Comparison of ENCODE assay signal across 13 mouse cellular contexts in the genomic region with DNA sequence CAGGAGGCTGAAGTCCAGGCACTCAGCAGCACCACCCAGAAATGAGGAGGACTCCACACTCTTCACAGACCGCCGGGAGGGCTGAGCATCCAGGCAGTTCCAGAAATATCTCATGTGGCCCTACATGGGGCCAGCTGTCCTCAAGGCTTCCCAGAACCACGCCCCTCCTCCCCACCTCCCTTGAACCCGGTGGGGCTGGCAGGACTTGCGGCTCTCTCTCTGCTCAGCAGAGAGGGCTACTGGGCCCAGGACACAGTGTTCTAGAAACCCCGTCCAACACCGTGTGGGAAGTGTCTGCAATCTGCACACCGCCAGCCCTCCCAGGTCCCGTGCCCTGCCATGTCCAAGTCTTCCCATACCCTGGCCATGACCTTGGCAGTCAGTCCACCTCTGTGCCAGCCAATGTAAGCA. TPM values are rescaled to one million over a fixed set of nuclear protein-coding genes. Genes with fewer than 3 reads are reported as not detected.
A peak's percentile ranks its signal among the peaks of the same experiment; 100 is the strongest.
DNase-seq lines count a peak whose midpoint lies in the region; TF ChIP-seq lines count a peak whose summit lies in the region.
"Had no signal": no experiment of that assay in that cellular context is flagged by ENCODE, and none has a peak within 500 bp of the region (broad histone marks: within the 10 kb centered on the region; RNA-seq: fewer than 3 reads in every experiment).

No protein-coding gene starts in this region.

- no peak overlapping the region for H3K27ac ChIP-seq in kidney, adult 2 months (ENCODE audit: insufficient read depth, low read depth, low read length)
- H3K27ac ChIP-seq in cerebellum, adult 2 months (ENCODE audit: insufficient read depth, low read length): peak overlapping the region; percentile 10
- H3K27ac ChIP-seq: hindbrain, embryonic 15.5 days; macrophage had no signal

- no peak for TF ChIP-seq POLR2A in kidney, adult 2 months (IDR thresholded peaks at IDR 0.05; ENCODE audit: low read depth, low read length)
- TF ChIP-seq POLR2A in cerebellum, adult 2 months (IDR thresholded peaks at IDR 0.05; ENCODE audit: borderline replicate concordance, insufficient read depth, low read length): no peak

- DNase-seq in kidney, adult 2 months: peak; percentile 30
- DNase-seq in kidney, postnatal 10 days: no peak
- peak; percentile 56 to 65 for DNase-seq in cerebellum, adult 2 months
- peak; percentile 89 to 91 for DNase-seq in heart, adult 9 months (ENCODE audit: low spot score in 2 of 2)
- DNase-seq in lung, postnatal 14 days: peak; percentile 76
- no peak for DNase-seq in right cerebral cortex, postnatal 4 days
- DNase-seq in B cell, adult 2 months: no peak
- DNase-seq in right cerebral cortex, postnatal 10 days (ENCODE audit: low spot score in 2 of 2): no peak
- DNase-seq: embryo, embryonic 11 days had no signal

- WGBS in kidney, adult 2 months: 54% methylated on average over 9 of the region's 9 CpGs
- WGBS in cerebellum, adult 2 months: 15% methylated on average over 9 of the region's 9 CpGs

- no peak overlapping the region for H3K4me3 ChIP-seq in kidney, adult 2 months (ENCODE audit: insufficient read depth, low read depth, low read length)
- no peak overlapping the region for H3K4me3 ChIP-seq in cerebellum, adult 2 months (replicated peaks; ENCODE audit: insufficient read depth, low read depth, low read length)
- H3K4me3 ChIP-seq: hindbrain, embryonic 15.5 days had no signal

- H3K27me3 ChIP-seq in kidney, adult 2 months (replicated peaks; ENCODE audit: control insufficient read depth, insufficient read depth, low read length): no peaks in the 10 kb centered on the region
- H3K27me3 ChIP-seq in cerebellum, adult 2 months (ENCODE audit: control insufficient read depth, insufficient read depth, low read length): no peaks in the 10 kb centered on the region
- H3K27me3 ChIP-seq: hindbrain, embryonic 15.5 days had no signal

- H3K4me1 ChIP-seq in kidney, adult 2 months (ENCODE audit: control insufficient read depth, insufficient read depth, low read length): no peaks in the 10 kb centered on the region
- H3K4me1 ChIP-seq in cerebellum, adult 2 months (ENCODE audit: control insufficient read depth, insufficient read depth, low read length): peaks cover 36% of the 10 kb centered on the region
- H3K4me1 ChIP-seq: hindbrain, embryonic 15.5 days had no signal

- TF ChIP-seq CTCF in kidney, adult 2 months (conservative IDR thresholded peaks at IDR 0.05; ENCODE audit: insufficient read depth, insufficient read length, low read depth, low read length): no peak
- no peak for TF ChIP-seq CTCF in cerebellum, adult 2 months (IDR thresholded peaks at IDR 0.05; ENCODE audit: borderline replicate concordance, insufficient read depth, low read depth, low read length)

- H3K36me3 ChIP-seq in kidney, adult 2 months (ENCODE audit: control insufficient read depth, insufficient read depth, low read length): no peaks in the 10 kb centered on the region

RNA-seq across cellular contexts. Expression of gene Fbxo31, which starts 15.7 kb away (rescaled TPM):
- polyA plus RNA-seq in kidney, adult 2 months (2012; rRNA removed): 16.2 and 16.4 TPM in 2 replicates
- polyA plus RNA-seq in cerebellum, adult 2 months (2012; rRNA removed): 64.2 and 67.9 TPM in 2 replicates

RNA-seq across cellular contexts. Expression of gene 1700018B08Rik, which starts 18.8 kb away (rescaled TPM):
- 0.22 TPM in 1 of 2 replicates, not detected in the other for polyA plus RNA-seq in kidney, adult 2 months (2012; rRNA removed)
- not detected in 2 replicates for polyA plus RNA-seq in cerebellum, adult 2 months (2012; rRNA removed)
- polyA plus RNA-seq: G1E; hindbrain, embryonic 15.5 days; macrophage; spleen, adult 2 months had no signal

RNA-seq across cellular contexts. Expression of gene Map1lc3b, which starts 27.2 kb away (rescaled TPM):
- 130 and 155 TPM in 2 replicates for polyA plus RNA-seq in kidney, adult 2 months (2012; rRNA removed)
- polyA plus RNA-seq in cerebellum, adult 2 months (2012; rRNA removed): 138 and 154 TPM in 2 replicates

Comparison
In these comparisons a context has a peak if more than half of its experiments do, and no peak if none do; other contexts are left out.
1. DNase-seq: peak in kidney, adult 2 months (single experiment), cerebellum, adult 2 months (2 of 2), heart, adult 9 months (2 of 2) and lung, postnatal 14 days (single experiment); none in kidney, postnatal 10 days (single experiment), right cerebral cortex, postnatal 4 days (single experiment), B cell, adult 2 months (0 of 2) and right cerebral cortex, postnatal 10 days (0 of 2).